Comparison of ENCODE assay signal across 8 mouse cellular contexts in genomic region chr7:126200997-126201345, GRCm38 (mm10). TPM values are rescaled to one million over a fixed set of nuclear protein-coding genes. Genes with fewer than 3 reads are reported as not detected.
A peak's percentile ranks its signal among the peaks of the same experiment; 100 is the strongest.
DNase-seq lines count a peak whose midpoint lies in the region; ATAC-seq and TF ChIP-seq lines count a peak whose summit lies in the region.

No protein-coding gene starts in this region.

- no peaks in the 10 kb centered on the region for H3K36me3 ChIP-seq in heart, postnatal 0 days (replicated peaks; ENCODE audit: control insufficient read depth, insufficient read depth, low read length)
- no peaks in the 10 kb centered on the region for H3K36me3 ChIP-seq in hindbrain, embryonic 16.5 days (ENCODE audit: control insufficient read depth, insufficient read depth, low read length)
- H3K36me3 ChIP-seq in midbrain, embryonic 15.5 days (replicated peaks): no peaks in the 10 kb centered on the region

- no peak for TF ChIP-seq CTCF in heart, postnatal 0 days (IDR thresholded peaks at IDR 0.05; ENCODE audit: low read depth)
- TF ChIP-seq CTCF in bone marrow macrophage, adult 2 months (IDR thresholded peaks at IDR 0.05; ENCODE audit: low read depth, low read length): no peak

- H3K27me3 ChIP-seq in heart, postnatal 0 days (ENCODE audit: control insufficient read depth, insufficient read depth, low read length): no peaks in the 10 kb centered on the region
- H3K27me3 ChIP-seq in hindbrain, embryonic 16.5 days (replicated peaks; ENCODE audit: control insufficient read depth, insufficient read depth, low read length): no peaks in the 10 kb centered on the region
- no peaks in the 10 kb centered on the region for H3K27me3 ChIP-seq in midbrain, embryonic 15.5 days (replicated peaks)

- H3K4me2 ChIP-seq in heart, postnatal 0 days (ENCODE audit: low read depth, low read length): peak overlapping the region; percentile 94
- H3K4me2 ChIP-seq in hindbrain, embryonic 16.5 days (ENCODE audit: low read length): peak overlapping the region; percentile 65
- peak overlapping the region; percentile 87 for H3K4me2 ChIP-seq in midbrain, embryonic 15.5 days

- TF ChIP-seq POLR2A in bone marrow macrophage, adult 2 months (IDR thresholded peaks at IDR 0.05; ENCODE audit: borderline replicate concordance, low read depth, low read length): no peak

- WGBS in heart, postnatal 0 days: 93% methylated on average over 4 of the region's 4 CpGs
- 96% methylated on average over 4 of the region's 4 CpGs for WGBS in hindbrain, embryonic 16.5 days
- WGBS in midbrain, embryonic 15.5 days: 94% methylated on average over 4 of the region's 4 CpGs

- H3K27ac ChIP-seq in heart, postnatal 0 days (ENCODE audit: low read depth): no peak overlapping the region
- no peak overlapping the region for H3K27ac ChIP-seq in bone marrow macrophage, adult 2 months (ENCODE audit: insufficient read depth, low read depth, low read length)
- H3K27ac ChIP-seq in hindbrain, embryonic 16.5 days (ENCODE audit: low read depth, low read length): no peak overlapping the region; the same call in 1 of the 2 replicates
- peak overlapping the region; percentile 92 for H3K27ac ChIP-seq in midbrain, embryonic 15.5 days

- no peak for ATAC-seq in heart, postnatal 0 days (ENCODE audit: insufficient read depth, low read depth)
- no peak for ATAC-seq in hindbrain, embryonic 16.5 days
- no peak for ATAC-seq in midbrain, embryonic 15.5 days (replicated peaks)

- H3K9me3 ChIP-seq in heart, postnatal 0 days (replicated peaks; ENCODE audit: control insufficient read depth, low read length): no peaks in the 10 kb centered on the region
- no peaks in the 10 kb centered on the region for H3K9me3 ChIP-seq in hindbrain, embryonic 16.5 days (ENCODE audit: control insufficient read depth, low read length)
- H3K9me3 ChIP-seq in midbrain, embryonic 15.5 days: no peaks in the 10 kb centered on the region

- DNase-seq in heart, postnatal 0 days (ENCODE audit: low spot score): no peak
- DNase-seq in heart, postnatal 4 days: no peak
- no peak for DNase-seq in cerebellum, adult 8-10 months
- DNase-seq in thymus, postnatal 14 days: no peak
- DNase-seq in ovary, postnatal 14 days (ENCODE audit: low spot score): no peak

- TF ChIP-seq EP300 in heart, postnatal 0 days (IDR thresholded peaks at IDR 0.05; ENCODE audit: low read depth): no peak

- no peak overlapping the region for H3K9ac ChIP-seq in heart, postnatal 0 days (replicated peaks; ENCODE audit: low read depth, low read length)
- no peak overlapping the region for H3K9ac ChIP-seq in hindbrain, embryonic 16.5 days (ENCODE audit: low read depth, low read length)
- no peak overlapping the region for H3K9ac ChIP-seq in midbrain, embryonic 15.5 days

- H3K4me1 ChIP-seq in heart, postnatal 0 days (ENCODE audit: control insufficient read depth, insufficient read depth): peaks cover 16% of the 10 kb centered on the region
- H3K4me1 ChIP-seq in bone marrow macrophage, adult 2 months (ENCODE audit: control insufficient read depth, insufficient read depth, low read length): peaks cover 9% of the 10 kb centered on the region
- H3K4me1 ChIP-seq in hindbrain, embryonic 16.5 days (ENCODE audit: control insufficient read depth, insufficient read depth, low read depth, low read length): peaks cover 22% of the 10 kb centered on the region
- peaks cover 31% of the 10 kb centered on the region for H3K4me1 ChIP-seq in midbrain, embryonic 15.5 days

- peak overlapping the region; percentile 94 for H3K4me3 ChIP-seq in heart, postnatal 0 days (ENCODE audit: low read depth, low read length)
- peak overlapping the region; percentile 64 for H3K4me3 ChIP-seq in bone marrow macrophage, adult 2 months (ENCODE audit: insufficient read depth, low read length)
- H3K4me3 ChIP-seq in hindbrain, embryonic 16.5 days (ENCODE audit: low read length): peak overlapping the region; percentile 92
- peak overlapping the region; percentile 61 for H3K4me3 ChIP-seq in midbrain, embryonic 15.5 days

RNA-seq across cellular contexts. Expression of gene Xpo6, which starts 0.7 kb away (rescaled TPM):
- total RNA-seq in heart, postnatal 0 days (2014; rRNA removed; ENCODE audit: low replicate concordance): 52.9 and 78.8 TPM in 2 replicates
- polyA plus RNA-seq in heart, postnatal 0 days (2015; fragmentation: Nextera tagmentation; extraction: Ambion mirVana): 12.3 and 14.2 TPM in 2 replicates
- 10 to 100 TPM; 48.9 to 50.3 TPM for total RNA-seq in heart, postnatal 4 days (2021)
- 64.2 and 86.2 TPM in 2 replicates for polyA plus RNA-seq in bone marrow macrophage, adult 2 months (2012; ENCODE audit: insufficient read depth, insufficient read length, missing spikeins)
- polyA plus RNA-seq in hindbrain, embryonic 16.5 days (2015; fragmentation: Nextera tagmentation; extraction: Ambion mirVana): 44.4 and 54.4 TPM in 2 replicates
- 55.7 and 55.9 TPM in 2 replicates for polyA plus RNA-seq in midbrain, embryonic 15.5 days (2015; fragmentation: Nextera tagmentation; extraction: Ambion mirVana)
